Mouse (Mus musculus) G1E (cell line): ENCODE data around the gene Colgalt1. TPM values are rescaled to one million over a fixed set of nuclear protein-coding genes. Genes with fewer than 3 reads are reported as not detected.

ENCODE experiments used
- ATAC-seq: 2 replicates; pipeline ENCODE4 v1.8.0; 2016; ENCODE audit warnings: mild to moderate bottlenecking; ENCODE audit not compliant: insufficient number of reproducible peaks, poor library complexity, low FRiP score, severe bottlenecking; ENCODE audit errors: extremely low read depth
- DNase-seq: peaks from one replicate; pipeline ENCODE4 v3.0.0; 2012; ENCODE audit warnings: low spot score
- H3K27me3 ChIP-seq: 2 replicates; pipeline ENCODE4 v1.6.1; 2012; ENCODE audit warnings: mild to moderate bottlenecking, low read length, inconsistent platforms; ENCODE audit not compliant: insufficient read depth
- H3K36me3 ChIP-seq: replicated peaks from 2 replicates; pipeline ENCODE3; 2012; ENCODE audit warnings: mild to moderate bottlenecking, inconsistent platforms
- H3K4me1 ChIP-seq: 2 replicates; pipeline ENCODE4 v1.6.1; 2012; ENCODE audit warnings: low read depth, low read length, inconsistent platforms, mixed read lengths; ENCODE audit not compliant: insufficient read depth
- H3K4me3 ChIP-seq: 2 replicates; pipeline ENCODE4 v1.5.1; 2012; ENCODE audit warnings: low read depth, mild to moderate bottlenecking, inconsistent platforms, low read length, moderate library complexity, mixed read lengths
- H3K9me3 ChIP-seq: replicated peaks from 2 replicates; pipeline ENCODE4 v1.6.1; 2012; ENCODE audit warnings: inconsistent platforms
- CTCF ChIP-seq: IDR thresholded peaks from 2 replicates; pipeline ENCODE4 v1.5.1; 2012; ENCODE audit warnings: low read depth, low read length, inconsistent platforms, mixed read lengths
- GATA1 ChIP-seq: IDR thresholded peaks from 2 replicates; pipeline ENCODE4 v1.6.1; 2012; ENCODE audit warnings: borderline replicate concordance, low read length, inconsistent platforms, mixed read lengths
- GATA2 ChIP-seq: IDR thresholded peaks from 2 replicates; pipeline ENCODE4 v1.6.1; 2012; ENCODE audit warnings: low read depth, low read length, inconsistent platforms, borderline replicate concordance
- POLR2AphosphoS5 ChIP-seq: IDR thresholded peaks from 2 replicates; pipeline ENCODE4 v1.6.1; 2012; ENCODE audit warnings: low read depth, low read length, inconsistent platforms; ENCODE audit not compliant: insufficient replicate concordance
- TAL1 ChIP-seq: conservative IDR thresholded peaks from 2 replicates; pipeline ENCODE4 v1.6.1; 2012; ENCODE audit warnings: low read depth, low read length, inconsistent platforms, mixed read lengths
- polyA plus RNA-seq: library from polyadenylated mRNA; stranded (reverse); fragments of >175 nt; gene quantifications from 2 replicates; pipeline ENCODE4 v1.2.3, GENCODE M21; 2012
- total RNA-seq, 2 experiments: library from RNA; stranded (forward) in 1 of 2; stranded (reverse) in 1 of 2; fragments of 200-1000 nt in 1 of 2; fragments of >200 nt in 1 of 2; fragmentation: Nextera tagmentation in 1 of 2; gene quantifications; 2 replicates each; pipeline ENCODE4 v1.2.3; 2014 to 2017

Gene Colgalt1
- total and polyA plus RNA-seq, 3 experiments = 30.5 to 38.7 (median 37.6) TPM

DNA sequence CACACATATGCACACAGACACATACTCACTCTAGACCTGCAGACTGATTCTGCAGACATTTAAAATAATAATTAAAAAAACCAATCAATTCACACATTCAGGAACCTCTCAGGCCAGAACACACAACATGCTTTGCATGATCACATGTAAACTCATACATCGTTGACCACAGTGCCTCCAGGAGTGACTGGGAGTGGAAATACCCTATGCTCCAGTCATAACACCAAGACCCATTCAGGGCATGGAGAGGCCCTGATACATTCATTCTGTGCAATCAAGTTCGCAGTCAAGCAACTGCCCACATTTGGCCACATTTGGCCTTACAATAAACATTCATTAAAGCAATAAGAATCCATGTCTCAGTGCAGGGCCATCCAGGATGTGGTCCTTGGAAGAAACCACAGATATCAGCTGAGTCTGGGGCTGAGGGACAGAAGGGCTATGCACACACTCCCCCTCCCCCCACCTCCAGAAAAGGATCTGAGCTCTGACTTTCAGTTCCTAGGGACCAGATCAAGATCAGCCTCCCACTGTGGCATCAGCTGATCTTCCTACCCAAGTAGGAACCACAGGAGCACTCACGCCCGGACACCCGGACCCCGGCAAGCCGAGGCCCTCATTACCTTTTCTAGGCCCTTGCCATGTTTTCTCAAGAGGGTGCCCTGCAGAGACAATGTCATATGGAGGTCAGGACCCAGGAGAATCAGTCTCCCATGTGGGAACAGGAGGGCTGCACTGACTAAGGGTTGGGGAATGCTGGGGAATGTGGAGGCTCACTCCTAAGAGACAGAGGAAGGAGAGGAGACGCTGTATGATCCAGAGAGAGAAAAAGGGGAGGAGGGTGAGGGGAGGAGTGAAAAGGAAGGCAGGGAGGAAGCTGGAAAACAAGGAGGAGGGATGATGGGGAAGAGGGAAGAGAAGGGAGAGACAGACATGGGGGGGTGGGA, 26.6 kb downstream of the Colgalt1 start:
- ATAC-seq (no peak), DNase-seq (no peak)
- H3K4me1 ChIP-seq = peaks cover 40% of the 10 kb centered on the region
- no peaks in the 10 kb centered on the region for H3K9me3 ChIP-seq
- no peak for TF ChIP-seq POLR2AphosphoS5
- TF ChIP-seq CTCF = no peak
- TF ChIP-seq GATA2 = no peak
- no peak for TF ChIP-seq TAL1
- TF ChIP-seq GATA1 = no peak
- H3K27me3 ChIP-seq = peaks cover 69% of the 10 kb centered on the region
- no peaks in the 10 kb centered on the region for H3K36me3 ChIP-seq
- no peak overlapping the region for H3K4me3 ChIP-seq

DNA sequence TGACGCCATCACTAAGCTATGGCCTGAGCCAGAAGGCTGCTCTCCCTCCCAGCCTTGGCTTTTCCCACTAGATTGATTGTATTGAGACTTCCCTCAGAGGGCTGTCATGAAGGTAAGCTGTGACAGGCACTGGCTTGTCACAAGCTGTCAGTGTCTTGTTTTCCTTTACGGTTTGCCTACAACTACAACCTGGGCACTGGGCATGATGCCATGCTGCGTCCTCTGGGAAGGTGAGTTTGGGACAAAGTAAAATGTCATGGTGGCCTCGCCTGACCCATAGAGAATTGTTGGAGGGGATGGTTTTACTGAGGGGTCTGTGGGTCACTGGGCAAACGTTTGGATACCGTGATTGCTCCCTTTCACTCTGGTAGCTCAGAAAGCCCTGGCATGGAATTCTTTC, 27.5 kb downstream of the Colgalt1 start:
- no peak overlapping the region for H3K4me3 ChIP-seq
- TF ChIP-seq CTCF (no peak), TAL1 (no peak), GATA2 (no peak), POLR2AphosphoS5 (no peak), GATA1 (no peak)
- H3K4me1 ChIP-seq = peaks cover 35% of the 10 kb centered on the region
- DNase-seq (no peak), ATAC-seq (no peak)
- H3K27me3 ChIP-seq = peaks cover 67% of the 10 kb centered on the region
- H3K9me3 ChIP-seq = no peaks in the 10 kb centered on the region
- no peaks in the 10 kb centered on the region for H3K36me3 ChIP-seq

DNA sequence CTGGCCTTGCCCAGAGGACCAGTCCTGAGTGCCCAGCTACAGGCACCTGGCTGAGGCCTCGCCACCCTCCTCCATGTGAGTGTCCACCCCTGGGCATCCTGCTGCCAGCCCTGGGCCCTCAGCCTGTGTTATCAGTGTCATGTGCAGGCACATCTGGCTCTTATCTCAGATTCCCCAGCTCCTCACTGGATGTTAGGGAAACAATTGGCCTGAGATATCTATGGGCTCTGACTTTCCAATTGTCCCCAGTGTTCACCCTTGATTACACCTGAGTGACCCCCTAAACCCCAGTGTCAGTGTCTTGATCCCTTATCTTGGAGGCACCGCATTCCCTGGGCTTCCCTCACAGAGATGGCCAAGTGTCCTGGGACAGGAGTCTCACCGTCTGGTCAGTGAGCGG, 28.5 kb downstream of the Colgalt1 start:
- no peaks in the 10 kb centered on the region for H3K9me3 ChIP-seq
- H3K4me1 ChIP-seq = peaks cover 27% of the 10 kb centered on the region
- ATAC-seq (peak; percentile 54; the same call in 1 of the 2 replicates), DNase-seq (no peak)
- H3K36me3 ChIP-seq = no peaks in the 10 kb centered on the region
- peak; percentile 56 for TF ChIP-seq TAL1
- no peak for TF ChIP-seq CTCF
- peaks cover 62% of the 10 kb centered on the region for H3K27me3 ChIP-seq
- peak overlapping the region; percentile 35; the same call in 1 of the 2 replicates for H3K4me3 ChIP-seq

DNA sequence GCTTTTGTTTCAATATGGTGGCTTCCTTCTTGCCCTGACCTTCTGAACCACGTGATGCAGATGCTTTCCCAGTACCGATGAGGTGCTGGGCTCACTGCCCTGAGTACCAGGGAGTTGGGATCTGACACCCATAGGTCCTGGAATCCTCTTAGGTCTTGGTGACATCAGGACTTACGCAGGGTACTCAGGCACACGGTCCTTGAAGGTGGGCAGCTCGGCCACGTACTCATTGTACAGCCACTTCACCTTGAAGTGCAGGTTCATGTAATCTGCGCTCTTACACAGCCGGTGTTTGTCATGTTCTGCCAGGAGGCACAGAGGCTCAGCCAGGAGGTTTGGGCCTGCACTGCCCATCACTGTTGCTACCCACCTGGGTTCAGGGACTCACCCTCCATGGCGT, 34.7 kb downstream of the Colgalt1 start:
- Histone ChIP-seq H3K36me3 (no peaks in the 10 kb centered on the region), H3K27me3 (peaks cover 57% of the 10 kb centered on the region), H3K4me1 (0 out of 2 replicates have a peak, but pooled peaks cover 4% of the 10 kb centered on the region), H3K4me3 (no peak overlapping the region), H3K9me3 (no peaks in the 10 kb centered on the region)
- TF ChIP-seq CTCF = no peak
- TF ChIP-seq GATA2 = no peak
- TF ChIP-seq GATA1 = no peak
- TF ChIP-seq POLR2AphosphoS5 = no peak
- TF ChIP-seq TAL1 = no peak
- ATAC-seq (no peak), DNase-seq (no peak)

DNA sequence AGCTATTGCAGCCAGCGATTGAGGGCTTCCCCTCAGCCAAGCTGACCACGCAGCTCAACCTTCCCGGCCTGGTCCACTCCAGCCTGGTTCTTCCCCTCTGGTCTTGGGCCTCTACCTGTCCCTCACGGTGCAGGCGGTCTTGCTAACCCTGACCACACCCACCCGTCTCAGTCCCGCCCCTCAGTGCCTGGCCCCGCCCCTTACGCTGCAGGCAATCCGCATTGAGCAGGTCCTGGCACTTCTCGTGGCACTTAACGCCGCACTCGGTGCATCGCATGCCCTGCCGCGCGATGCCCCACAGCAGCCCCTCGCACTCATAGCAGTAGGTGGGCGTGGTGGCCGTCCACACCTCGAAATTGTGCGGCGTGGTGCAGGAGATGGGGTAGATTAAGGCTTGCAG, 43.8 kb downstream of the Colgalt1 start:
- Histone ChIP-seq H3K36me3 (no peaks in the 10 kb centered on the region), H3K4me3 (no peak overlapping the region), H3K9me3 (no peaks in the 10 kb centered on the region), H3K27me3 (peaks cover 52% of the 10 kb centered on the region), H3K4me1 (peaks cover 21% of the 10 kb centered on the region)
- no peak for TF ChIP-seq CTCF
- TF ChIP-seq GATA2 = no peak
- TF ChIP-seq TAL1 = no peak
- no peak for TF ChIP-seq POLR2AphosphoS5
- no peak for TF ChIP-seq GATA1
- DNase-seq (no peak), ATAC-seq (no peak)

DNA sequence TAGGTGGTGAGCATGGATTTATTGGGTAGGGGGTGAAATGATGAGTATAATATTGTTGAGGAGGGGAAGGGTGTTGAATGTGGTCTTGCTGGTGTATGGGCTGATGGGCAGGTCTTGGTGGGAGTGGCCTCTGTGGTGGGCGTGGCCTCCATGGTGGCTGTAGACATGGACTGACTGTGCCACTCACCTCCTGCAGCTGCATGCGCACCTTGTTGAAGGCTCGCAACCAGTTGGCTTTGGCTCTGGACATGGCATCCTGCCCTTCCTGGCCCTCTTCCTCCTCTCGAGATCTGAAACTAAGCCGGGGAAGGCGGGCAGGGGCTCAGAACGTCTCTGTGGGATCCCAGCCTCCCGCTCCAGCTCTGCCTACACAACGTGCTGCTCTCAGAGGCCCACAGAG, 47.0 kb downstream of the Colgalt1 start:
- Histone ChIP-seq H3K36me3 (peaks cover 5% of the 10 kb centered on the region), H3K4me1 (peaks cover 26% of the 10 kb centered on the region), H3K4me3 (no peak overlapping the region; the same call in 1 of the 2 replicates), H3K27me3 (peaks cover 62% of the 10 kb centered on the region), H3K9me3 (no peaks in the 10 kb centered on the region)
- no peak for TF ChIP-seq CTCF
- TF ChIP-seq GATA1 = no peak
- no peak for TF ChIP-seq POLR2AphosphoS5
- TF ChIP-seq TAL1 = no peak
- no peak for TF ChIP-seq GATA2
- DNase-seq = no peak
- no peak for ATAC-seq
